Mouse (Mus musculus): ENCODE results near the gene Ceacam15. TPM values are rescaled to one million over a fixed set of nuclear protein-coding genes. Genes with fewer than 3 reads are reported as not detected.

Gene Ceacam15
- polyA plus RNA-seq, 1 experiment from 2014 or later, result not detected

Other genes with a start within 250 kb of the Ceacam15 start
- 67.2 and 75.4 TPM in 2 replicates for gene Tmem160, start 222.9 kb downstream of the Ceacam15 start, polyA plus RNA-seq (2014; fragmentation: Nextera tagmentation; extraction: Ambion mirVana)
- gene Npas1, start 198.0 kb downstream of the Ceacam15 start, polyA plus RNA-seq (2014; fragmentation: Nextera tagmentation; extraction: Ambion mirVana), result 2.4 and 3.4 TPM in 2 replicates
- 29.6 and 36.1 TPM in 2 replicates for gene Arhgap35, start 60.7 kb downstream of the Ceacam15 start, polyA plus RNA-seq (2014; fragmentation: Nextera tagmentation; extraction: Ambion mirVana)
- gene Ceacam9, start 46.2 kb upstream of the Ceacam15 start, polyA plus RNA-seq (2014; fragmentation: Nextera tagmentation; extraction: Ambion mirVana), result not detected in 2 replicates
- gene Ap2s1, start 62.7 kb upstream of the Ceacam15 start, polyA plus RNA-seq (2014; fragmentation: Nextera tagmentation; extraction: Ambion mirVana), result 453 and 484 TPM in 2 replicates
- 7.0 and 7.4 TPM in 2 replicates for gene Slc1a5, start 105.6 kb upstream of the Ceacam15 start, polyA plus RNA-seq (2014; fragmentation: Nextera tagmentation; extraction: Ambion mirVana)
- 175 and 186 TPM in 2 replicates for gene Strn4, start 140.2 kb upstream of the Ceacam15 start, polyA plus RNA-seq (2014; fragmentation: Nextera tagmentation; extraction: Ambion mirVana)
- gene Fkrp, start 141.0 kb upstream of the Ceacam15 start, polyA plus RNA-seq (2014; fragmentation: Nextera tagmentation; extraction: Ambion mirVana), result 26.4 and 30.3 TPM in 2 replicates
- 4.5 and 6.7 TPM in 2 replicates for gene Prkd2, start 167.2 kb upstream of the Ceacam15 start, polyA plus RNA-seq (2014; fragmentation: Nextera tagmentation; extraction: Ambion mirVana)
- gene Dact3, start 199.6 kb upstream of the Ceacam15 start, polyA plus RNA-seq (2014; fragmentation: Nextera tagmentation; extraction: Ambion mirVana), result 3.5 and 4.4 TPM in 2 replicates
- 9.8 and 11.0 TPM in 2 replicates for gene Gng8, start 216.1 kb upstream of the Ceacam15 start, polyA plus RNA-seq (2014; fragmentation: Nextera tagmentation; extraction: Ambion mirVana)
- 0.12 and 0.22 TPM in 2 replicates for gene Ptgir, start 230.8 kb upstream of the Ceacam15 start, polyA plus RNA-seq (2014; fragmentation: Nextera tagmentation; extraction: Ambion mirVana)
- gene Calm3, start 248.4 kb upstream of the Ceacam15 start, polyA plus RNA-seq (2014; fragmentation: Nextera tagmentation; extraction: Ambion mirVana), result 473 and 491 TPM in 2 replicates